Mouse (Mus musculus): ENCODE data around the gene Cdk2ap1. TPM values are rescaled to one million over a fixed set of nuclear protein-coding genes. Genes with fewer than 3 reads are reported as not detected.
"Not testable (repeated sequence)": the region's sequence is repeated elsewhere in the genome, so short reads cannot be mapped to it uniquely, and the experiment has no call there.

Gene Cdk2ap1
- total RNA-seq, 2 experiments from 2014 or later: 163 to 170 TPM

- peak; percentile 72 to 73 for DNase-seq (ENCODE audit: extremely low spot score in 1 of 2, low spot score in 2 of 2)
- intact Hi-C loops (cut with DNase I): loop anchor here (10.0 kb wide), 1 partner anchor 184 kb away; the partner anchor contains the start of gene Rilpl1
These were observed 11.7 kb downstream of the Cdk2ap1 start for GRCm38 (mm10) chr5:124351111-124351560.

GRCm38 (mm10) chr5:124350350-124350749 is 12.5 kb downstream of the Cdk2ap1 start:
- DNase-seq (ENCODE audit: extremely low spot score in 1 of 2, low spot score in 2 of 2): no peak
- Histone ChIP-seq H3K4me3 (no peak overlapping the region), H3K27ac (no peak overlapping the region; the same call in 1 of the 2 replicates)
- intact Hi-C loops (cut with DNase I): loop anchor here (10.0 kb wide), 1 partner anchor 184 kb away; the partner anchor contains the start of gene Rilpl1
- no peak for TF ChIP-seq CTCF (IDR thresholded peaks at IDR 0.05)

More at GRCm38 (mm10) chr5:124351111-124351560, 11.7 kb downstream of the Cdk2ap1 start:
- Histone ChIP-seq H3K27ac (peak overlapping the region; percentile 95), H3K4me3 (peak overlapping the region; percentile 70)
- no peak for TF ChIP-seq CTCF (IDR thresholded peaks at IDR 0.05)

- intact Hi-C loops (cut with DNase I): no loop called here
- no peak overlapping the region for H3K4me3 ChIP-seq
- DNase-seq (ENCODE audit: extremely low spot score in 1 of 2, low spot score in 2 of 2): peak in 1 of 2 experiments; percentile 37
- H3K27ac ChIP-seq: peak overlapping the region; percentile 53
- TF ChIP-seq CTCF (IDR thresholded peaks at IDR 0.05): no peak; the same call in 1 of the 2 replicates
These were observed 13.7 kb downstream of the Cdk2ap1 start for GRCm38 (mm10) chr5:124349196-124349595.

GRCm38 (mm10) chr5:124342897-124343296 is 20.0 kb downstream of the Cdk2ap1 start:
- TF ChIP-seq CTCF (IDR thresholded peaks at IDR 0.05): no peak
- H3K4me3 ChIP-seq: no peak overlapping the region
- no peak for DNase-seq (ENCODE audit: extremely low spot score in 1 of 2, low spot score in 2 of 2)

GRCm38 (mm10) chr5:124341753-124342339 is 21.0 kb downstream of the Cdk2ap1 start:
- intact Hi-C loops (cut with DNase I); DNase-seq (ENCODE audit: extremely low spot score in 1 of 2, low spot score in 2 of 2); H3K27ac ChIP-seq; H3K4me3 ChIP-seq: not testable (repeated sequence)
- TF ChIP-seq CTCF (IDR thresholded peaks at IDR 0.05): peak; percentile 13

More at GRCm38 (mm10) chr5:124342897-124343296, 20.0 kb downstream of the Cdk2ap1 start:
- intact Hi-C loops (cut with DNase I): no loop called here
- H3K27ac ChIP-seq: no peak overlapping the region

GRCm38 (mm10) chr5:124338791-124339190 is 24.1 kb downstream of the Cdk2ap1 start:
- Histone ChIP-seq H3K4me3 (no peak overlapping the region), H3K27ac (peak overlapping the region; percentile 21)
- no peak for TF ChIP-seq CTCF (IDR thresholded peaks at IDR 0.05)
- intact Hi-C loops (cut with DNase I): no loop called here
- no peak for DNase-seq (ENCODE audit: extremely low spot score in 1 of 2, low spot score in 2 of 2)

GRCm38 (mm10) chr5:124337909-124338308 is 25.0 kb downstream of the Cdk2ap1 start:
- intact Hi-C loops (cut with DNase I): no loop called here
- no peak for TF ChIP-seq CTCF (IDR thresholded peaks at IDR 0.05)
- H3K4me3 ChIP-seq: no peak overlapping the region
- peak overlapping the region; percentile 4; the same call in 1 of the 2 replicates for H3K27ac ChIP-seq
- DNase-seq (ENCODE audit: extremely low spot score in 1 of 2, low spot score in 2 of 2): no peak

GRCm38 (mm10) chr5:124337103-124337502 is 25.8 kb downstream of the Cdk2ap1 start:
- DNase-seq (ENCODE audit: extremely low spot score in 1 of 2, low spot score in 2 of 2): no peak
- Histone ChIP-seq H3K27ac (no peak overlapping the region), H3K4me3 (no peak overlapping the region)
- intact Hi-C loops (cut with DNase I): no loop called here
- TF ChIP-seq CTCF (IDR thresholded peaks at IDR 0.05): no peak

- intact Hi-C loops (cut with DNase I): no loop called here
These were observed 28.5 kb downstream of the Cdk2ap1 start for GRCm38 (mm10) chr5:124334392-124334791.

GRCm38 (mm10) chr5:124330086-124330485 is 32.8 kb downstream of the Cdk2ap1 start:
- Histone ChIP-seq H3K27ac (no peak overlapping the region; the same call in 1 of the 2 replicates), H3K4me3 (no peak overlapping the region)
- TF ChIP-seq CTCF (IDR thresholded peaks at IDR 0.05): no peak
- intact Hi-C loops (cut with DNase I): no loop called here
- no peak for DNase-seq (ENCODE audit: extremely low spot score in 1 of 2, low spot score in 2 of 2)

More at GRCm38 (mm10) chr5:124334392-124334791, 28.5 kb downstream of the Cdk2ap1 start:
- no peak for DNase-seq (ENCODE audit: extremely low spot score in 1 of 2, low spot score in 2 of 2)
- no peak for TF ChIP-seq CTCF (IDR thresholded peaks at IDR 0.05)
- Histone ChIP-seq H3K27ac (peak overlapping the region; percentile 47), H3K4me3 (no peak overlapping the region)

- H3K27ac ChIP-seq: peak within 1 kb of the TSS; percentile 94
- H3K4me3 ChIP-seq: peak within 1 kb of the TSS; percentile 69
- DNase-seq (ENCODE audit: extremely low spot score in 1 of 2, low spot score in 2 of 2): peak; percentile 99 to 100
- no peak for TF ChIP-seq CTCF (IDR thresholded peaks at IDR 0.05)
- intact Hi-C loops (cut with DNase I): loop anchor here (1.0 kb wide), 1 partner anchor 25 kb away; no protein-coding TSS in a partner anchor
These were observed 35.1 kb downstream of the Cdk2ap1 start, which contains the start of the genes Mphosph9 and 2810006K23Rik for GRCm38 (mm10) chr5:124327510-124328364. Gene Mphosph9, minus strand, starts transcription at chr5:124327972. Gene 2810006K23Rik, plus strand, starts transcription at chr5:124328089.
